Mouse (Mus musculus): Measurements from ENCODE around the gene Olfr1466. TPM values are rescaled to one million over a fixed set of nuclear protein-coding genes. Genes with fewer than 3 reads are reported as not detected.

The Olfr1466 gene
- polyA plus RNA-seq (2012; rRNA removed; ENCODE audit: low replicate concordance): not detected in 2 replicates

GRCm38 (mm10) chr19:13338562-13338961 is at the start of gene Olfr1466:
Olfr1466 (plus strand) TSS chr19:13338862.

GRCm38 (mm10) chr19:13315441-13315840 is 23.2 kb upstream of the Olfr1466 start, which contains the start of gene Olfr1465:
Olfr1465 (minus strand) TSS chr19:13315541.

GRCm38 (mm10) chr19:13361936-13362335 is 23.3 kb downstream of the Olfr1466 start, which contains the start of gene Olfr1467:
Olfr1467 (plus strand) TSS chr19:13362236.

Other genes starting within 250 kb of the Olfr1466 start
- not detected in 2 replicates for gene Olfr1457, start 241.0 kb upstream of the Olfr1466 start, polyA plus RNA-seq (2012; rRNA removed; ENCODE audit: low replicate concordance)
- not detected in 2 replicates for gene Olfr1458, start 232.1 kb upstream of the Olfr1466 start, polyA plus RNA-seq (2012; rRNA removed; ENCODE audit: low replicate concordance)
- not detected in 2 replicates for gene Olfr1459, start 189.3 kb upstream of the Olfr1466 start, polyA plus RNA-seq (2012; rRNA removed; ENCODE audit: low replicate concordance)
- not detected in 2 replicates for gene Olfr1461, start 175.9 kb upstream of the Olfr1466 start, polyA plus RNA-seq (2012; rRNA removed; ENCODE audit: low replicate concordance)
- not detected in 2 replicates for gene Olfr1462, start 153.1 kb upstream of the Olfr1466 start, polyA plus RNA-seq (2012; rRNA removed; ENCODE audit: low replicate concordance)
- not detected in 2 replicates for gene Olfr1463, start 107.5 kb upstream of the Olfr1466 start, polyA plus RNA-seq (2012; rRNA removed; ENCODE audit: low replicate concordance)
- gene Olfr1465, start 23.3 kb upstream of the Olfr1466 start, polyA plus RNA-seq (2012; rRNA removed; ENCODE audit: low replicate concordance): not detected in 2 replicates
- not detected in 2 replicates for gene Olfr1467, start 23.4 kb downstream of the Olfr1466 start, polyA plus RNA-seq (2012; rRNA removed; ENCODE audit: low replicate concordance)
- gene Olfr1469, start 69.0 kb downstream of the Olfr1466 start, polyA plus RNA-seq (2012; rRNA removed; ENCODE audit: low replicate concordance): not detected in 2 replicates
- gene Olfr1471, start 104.5 kb downstream of the Olfr1466 start, polyA plus RNA-seq (2012; rRNA removed; ENCODE audit: low replicate concordance): not detected in 2 replicates
- not detected in 2 replicates for gene Olfr1472, start 117.2 kb downstream of the Olfr1466 start, polyA plus RNA-seq (2012; rRNA removed; ENCODE audit: low replicate concordance)
- not detected in 2 replicates for gene Olfr1474, start 130.7 kb downstream of the Olfr1466 start, polyA plus RNA-seq (2012; rRNA removed; ENCODE audit: low replicate concordance)
- gene Olfr1475, start 141.3 kb downstream of the Olfr1466 start, polyA plus RNA-seq (2012; rRNA removed; ENCODE audit: low replicate concordance): not detected in 2 replicates
- gene Olfr1477, start 161.7 kb downstream of the Olfr1466 start, polyA plus RNA-seq (2012; rRNA removed; ENCODE audit: low replicate concordance): not detected in 2 replicates
- gene Olfr1480, start 189.1 kb downstream of the Olfr1466 start, polyA plus RNA-seq (2012; rRNA removed; ENCODE audit: low replicate concordance): not detected in 2 replicates
- not detected in 2 replicates for gene Olfr1484, start 244.6 kb downstream of the Olfr1466 start, polyA plus RNA-seq (2012; rRNA removed; ENCODE audit: low replicate concordance)